Mouse (Mus musculus): Measurements from ENCODE around the gene Efna5.

DNA sequence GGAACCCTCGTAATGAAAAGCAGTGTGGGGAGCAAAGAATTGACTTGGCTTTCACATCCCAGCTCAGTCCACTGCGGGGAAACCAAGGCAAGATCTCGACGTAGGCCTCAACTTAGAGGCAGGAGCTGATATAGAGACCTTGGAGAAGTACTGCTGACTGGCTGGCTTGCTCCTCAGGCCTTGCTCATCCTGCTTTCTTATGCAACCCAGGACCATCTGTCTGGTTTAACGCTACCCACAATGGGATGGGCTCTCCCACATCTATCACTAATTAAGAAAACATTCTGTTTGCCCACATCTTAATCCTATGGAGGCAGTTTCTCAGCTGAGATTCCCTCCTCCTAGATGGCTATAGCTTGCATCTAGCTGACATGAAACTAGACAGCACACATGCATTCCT lies 105.7 kb downstream of the Efna5 start:
- TF ChIP-seq POLR2A (IDR thresholded peaks at IDR 0.05; ENCODE audit: control insufficient read depth, extremely low read depth, insufficient read depth, low read length, poor library complexity) = no peak
- TF ChIP-seq CTCF (IDR thresholded peaks at IDR 0.05; ENCODE audit: borderline replicate concordance, control insufficient read depth, extremely low read depth, insufficient read depth, low read length, poor library complexity) = no peak
